Mouse (Mus musculus): ENCODE measurements around the gene Lsm6. TPM values are rescaled to one million over a fixed set of nuclear protein-coding genes. Genes with fewer than 3 reads are reported as not detected.
"Not testable (repeated sequence)": the region's sequence is repeated elsewhere in the genome, so short reads cannot be mapped to it uniquely, and the experiment has no call there.

Lsm6 gene
- polyA plus RNA-seq, 1 experiment, result 62.1 TPM

DNA sequence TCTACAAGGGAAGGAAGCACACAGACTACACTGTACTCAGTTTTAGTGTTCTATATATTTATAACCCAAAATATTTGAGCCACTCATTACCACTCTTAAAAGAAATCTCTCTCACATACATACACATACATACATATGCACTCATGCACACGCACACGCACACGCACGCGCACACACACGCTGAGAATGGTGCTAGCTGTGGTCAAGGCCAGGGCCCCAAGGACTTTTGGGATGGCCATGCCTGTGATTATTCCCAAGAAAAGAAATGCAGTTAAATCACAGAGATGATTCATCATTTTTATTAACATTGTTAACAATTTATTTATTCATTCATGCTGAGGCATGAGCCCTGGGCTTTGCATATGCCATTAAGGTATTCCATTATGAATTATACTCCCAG lies 15.2 kb upstream of the Lsm6 start:
- no peak overlapping the region for H3K27ac ChIP-seq (ENCODE audit: insufficient read depth, low read length)
- no peak for TF ChIP-seq CTCF (IDR thresholded peaks at IDR 0.05; ENCODE audit: extremely low read depth, insufficient read depth, low read length)
- no peak for TF ChIP-seq POLR2A (IDR thresholded peaks at IDR 0.05; ENCODE audit: extremely low read depth, insufficient read depth, low read length)
- no peak overlapping the region for H3K4me3 ChIP-seq (ENCODE audit: insufficient read depth, low read length)
- H3K4me1 ChIP-seq (ENCODE audit: control insufficient read depth, insufficient read depth, low read length), result no peaks in the 10 kb centered on the region

DNA sequence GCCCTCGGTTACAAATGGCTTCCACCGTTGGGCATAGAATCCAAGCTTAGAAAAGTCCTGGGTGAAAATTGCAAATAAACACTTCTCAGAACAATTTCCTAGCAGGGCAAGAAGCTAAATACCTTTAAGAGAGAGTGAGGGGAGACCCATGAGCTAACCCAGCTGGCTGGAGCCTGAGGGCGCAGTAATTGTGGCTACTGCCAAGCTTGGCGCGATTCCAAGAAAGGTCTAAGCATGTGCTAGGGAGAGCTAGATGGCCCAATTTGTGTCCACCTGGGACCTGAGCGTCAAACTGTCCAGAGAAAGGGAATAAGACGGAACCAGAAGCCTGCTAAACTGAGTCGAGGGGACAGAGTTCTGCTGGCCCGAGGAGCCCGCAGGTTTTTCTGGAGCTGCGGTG lies 7.5 kb upstream of the Lsm6 start:
- Histone ChIP-seq H3K27ac (ENCODE audit: insufficient read depth, low read length) (no peak overlapping the region), H3K4me3 (ENCODE audit: insufficient read depth, low read length) (no peak overlapping the region), H3K4me1 (ENCODE audit: control insufficient read depth, insufficient read depth, low read length) (no peaks in the 10 kb centered on the region)
- no peak for TF ChIP-seq CTCF (IDR thresholded peaks at IDR 0.05; ENCODE audit: extremely low read depth, insufficient read depth, low read length)
- TF ChIP-seq POLR2A (IDR thresholded peaks at IDR 0.05; ENCODE audit: extremely low read depth, insufficient read depth, low read length), result no peak

DNA sequence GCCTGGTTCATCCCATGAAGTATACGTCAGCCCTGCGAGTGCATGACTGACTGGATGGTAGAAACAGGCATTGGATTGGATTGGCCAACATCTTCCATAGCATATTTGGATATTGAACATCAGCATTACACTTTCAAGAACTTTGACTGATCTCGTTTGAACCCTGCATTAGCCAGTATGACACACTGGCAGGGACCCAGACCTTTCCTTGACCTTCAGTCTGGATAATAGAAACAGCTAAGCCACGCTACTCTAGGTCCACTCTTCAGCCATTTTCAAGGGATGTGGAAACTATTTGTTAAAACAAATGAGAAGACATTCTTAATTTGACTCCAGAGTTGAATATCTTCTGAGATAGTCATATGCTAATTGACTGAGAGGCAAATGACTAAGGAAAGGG lies 3.6 kb upstream of the Lsm6 start:
- no peak overlapping the region for H3K27ac ChIP-seq (ENCODE audit: insufficient read depth, low read length)
- TF ChIP-seq CTCF (IDR thresholded peaks at IDR 0.05; ENCODE audit: extremely low read depth, insufficient read depth, low read length), result no peak
- TF ChIP-seq POLR2A (IDR thresholded peaks at IDR 0.05; ENCODE audit: extremely low read depth, insufficient read depth, low read length), result no peak
- H3K4me3 ChIP-seq (ENCODE audit: insufficient read depth, low read length), result no peak overlapping the region
- peaks cover 3% of the 10 kb centered on the region; the same call in 1 of the 2 replicates for H3K4me1 ChIP-seq (ENCODE audit: control insufficient read depth, insufficient read depth, low read length)

DNA sequence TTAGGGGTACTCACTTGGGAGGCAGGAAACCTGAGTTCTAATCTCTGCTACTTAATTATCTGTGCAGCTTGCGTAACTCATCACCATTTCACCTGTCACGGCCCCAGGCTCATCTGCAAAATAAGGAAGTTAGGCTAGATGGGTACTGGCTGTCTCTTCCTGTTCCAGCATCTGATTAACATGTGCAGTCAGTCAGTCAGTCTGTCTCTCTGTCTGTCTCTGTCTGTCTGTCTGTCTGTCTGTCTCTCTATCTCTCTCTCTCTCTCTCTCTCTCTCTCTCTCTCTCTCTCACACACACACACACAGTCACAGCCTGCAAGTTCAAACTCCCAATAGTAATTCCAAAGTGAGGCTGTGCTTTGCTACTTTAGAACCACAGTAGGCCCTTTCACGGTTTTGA lies 967 bp downstream of the Lsm6 start:
- peak overlapping the region; percentile 97; the same call in 1 of the 2 replicates for H3K27ac ChIP-seq (ENCODE audit: insufficient read depth, low read length)
- H3K4me1 ChIP-seq (ENCODE audit: control insufficient read depth, insufficient read depth, low read length), result not testable (repeated sequence)
- H3K4me3 ChIP-seq (ENCODE audit: insufficient read depth, low read length), result peak overlapping the region; percentile 80; the same call in 1 of the 2 replicates

DNA sequence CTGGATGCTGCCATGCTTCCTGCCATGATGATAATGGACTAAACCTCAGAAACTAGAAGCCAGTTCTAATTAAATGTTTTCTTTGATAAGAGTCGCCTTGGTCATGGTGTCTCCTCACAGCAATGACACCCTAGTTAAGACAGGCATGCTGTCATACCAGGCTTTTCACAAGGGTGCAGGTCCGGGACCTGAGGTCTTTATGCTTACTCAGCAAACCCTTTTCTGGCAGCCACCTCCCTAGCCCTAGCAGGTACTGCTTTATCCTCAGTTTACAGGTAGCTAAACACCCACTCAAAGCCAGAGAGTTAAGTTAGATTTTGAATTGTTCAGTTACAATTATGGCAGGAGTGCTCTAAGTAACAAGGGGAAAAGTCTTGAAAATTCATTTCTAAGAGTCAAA lies 6.2 kb downstream of the Lsm6 start:
- no peak overlapping the region for H3K27ac ChIP-seq (ENCODE audit: insufficient read depth, low read length)
- H3K4me1 ChIP-seq (ENCODE audit: control insufficient read depth, insufficient read depth, low read length), result no peaks in the 10 kb centered on the region
- no peak for TF ChIP-seq CTCF (IDR thresholded peaks at IDR 0.05; ENCODE audit: extremely low read depth, insufficient read depth, low read length)
- no peak for TF ChIP-seq POLR2A (IDR thresholded peaks at IDR 0.05; ENCODE audit: extremely low read depth, insufficient read depth, low read length)
- H3K4me3 ChIP-seq (ENCODE audit: insufficient read depth, low read length), result no peak overlapping the region

DNA sequence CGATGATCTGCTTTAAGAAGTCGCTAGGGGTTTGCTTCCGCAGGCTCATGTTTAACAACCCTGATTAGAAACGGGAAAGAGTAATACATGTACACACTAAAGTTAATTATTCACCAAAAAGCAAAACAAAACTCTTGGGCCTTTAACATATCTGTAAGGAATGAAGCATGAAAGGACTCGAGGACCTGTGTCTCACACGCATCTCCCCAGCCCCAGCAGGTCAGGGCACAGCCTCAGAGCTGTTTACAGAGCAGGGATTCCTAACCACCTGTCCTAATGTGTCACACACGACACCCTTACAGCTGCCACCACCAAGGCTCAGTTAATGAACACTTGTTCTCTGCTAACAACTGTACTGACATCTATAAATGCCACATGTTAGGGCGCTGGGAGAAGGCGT lies 7.9 kb downstream of the Lsm6 start:
- Histone ChIP-seq H3K4me1 (ENCODE audit: control insufficient read depth, insufficient read depth, low read length) (no peaks in the 10 kb centered on the region), H3K4me3 (ENCODE audit: insufficient read depth, low read length) (no peak overlapping the region), H3K27ac (ENCODE audit: insufficient read depth, low read length) (no peak overlapping the region)
- TF ChIP-seq POLR2A (IDR thresholded peaks at IDR 0.05; ENCODE audit: extremely low read depth, insufficient read depth, low read length), result no peak
- TF ChIP-seq CTCF (IDR thresholded peaks at IDR 0.05; ENCODE audit: extremely low read depth, insufficient read depth, low read length), result no peak

DNA sequence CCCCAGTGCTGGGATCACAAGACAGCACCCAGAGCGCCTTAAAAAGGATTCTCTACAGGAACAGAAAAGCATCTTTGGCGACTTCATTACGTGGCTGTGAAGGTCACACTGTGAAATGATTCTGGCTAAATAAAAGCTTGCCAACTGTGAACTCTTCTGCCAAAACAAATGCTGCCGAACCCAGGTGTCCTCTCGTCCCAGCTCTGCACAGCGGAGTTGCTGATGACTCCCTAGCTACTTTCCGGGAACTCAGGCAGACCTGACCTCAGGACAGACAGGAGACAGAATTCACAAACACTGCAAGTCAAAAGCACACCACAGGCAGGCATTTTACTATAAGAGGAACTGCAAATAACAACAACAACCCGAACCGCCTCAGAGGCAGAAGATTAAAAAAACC lies 8.5 kb downstream of the Lsm6 start:
- no peak overlapping the region for H3K27ac ChIP-seq (ENCODE audit: insufficient read depth, low read length)
- no peak overlapping the region for H3K4me3 ChIP-seq (ENCODE audit: insufficient read depth, low read length)
- no peaks in the 10 kb centered on the region for H3K4me1 ChIP-seq (ENCODE audit: control insufficient read depth, insufficient read depth, low read length)
- TF ChIP-seq POLR2A (IDR thresholded peaks at IDR 0.05; ENCODE audit: extremely low read depth, insufficient read depth, low read length), result no peak
- no peak for TF ChIP-seq CTCF (IDR thresholded peaks at IDR 0.05; ENCODE audit: extremely low read depth, insufficient read depth, low read length)

DNA sequence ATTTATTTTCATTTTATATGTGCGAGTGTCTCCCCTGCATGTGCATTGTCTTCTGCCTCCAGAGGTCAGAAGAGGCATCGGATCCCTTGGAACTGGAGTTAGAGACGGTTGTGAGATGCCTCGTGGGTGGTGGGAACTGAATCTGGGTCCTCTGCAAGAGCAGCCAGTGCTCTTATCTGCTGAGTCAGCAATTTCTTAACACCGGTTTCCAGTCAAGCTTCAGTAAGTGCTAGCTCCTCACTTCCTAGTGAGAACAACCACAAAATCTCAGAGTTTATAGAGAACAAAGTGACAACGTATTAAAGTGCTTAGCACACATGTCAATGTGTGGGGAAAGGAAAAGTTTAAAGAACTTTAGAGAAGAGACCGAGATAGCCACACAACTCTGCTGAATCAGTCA lies 9.2 kb downstream of the Lsm6 start:
- Histone ChIP-seq H3K27ac (ENCODE audit: insufficient read depth, low read length) (no peak overlapping the region), H3K4me1 (ENCODE audit: control insufficient read depth, insufficient read depth, low read length) (no peaks in the 10 kb centered on the region), H3K4me3 (ENCODE audit: insufficient read depth, low read length) (no peak overlapping the region)
- TF ChIP-seq CTCF (IDR thresholded peaks at IDR 0.05; ENCODE audit: extremely low read depth, insufficient read depth, low read length) (no peak), POLR2A (IDR thresholded peaks at IDR 0.05; ENCODE audit: extremely low read depth, insufficient read depth, low read length) (no peak)

DNA sequence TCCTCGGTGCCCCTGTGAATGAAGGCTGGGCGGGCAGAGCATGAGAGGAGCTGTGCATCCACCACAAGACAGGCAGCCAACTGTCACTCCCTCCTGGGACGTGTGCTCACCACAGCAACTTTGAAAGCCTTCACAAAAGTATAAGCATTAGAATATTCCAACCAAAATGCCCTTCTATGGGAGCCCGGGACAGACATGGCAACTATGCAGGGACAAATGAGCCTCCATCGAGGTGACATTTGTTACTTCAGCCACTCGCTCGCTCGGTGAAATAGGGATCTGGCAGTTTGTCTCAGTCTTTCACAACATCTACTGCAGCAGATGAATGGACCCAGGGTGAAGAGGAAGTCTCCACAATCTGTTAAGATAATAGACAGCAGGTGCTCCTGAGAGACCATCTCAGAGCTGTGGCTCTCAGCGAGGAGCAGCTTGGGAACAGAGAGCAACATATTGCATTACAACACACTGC lies 10.7 kb downstream of the Lsm6 start:
- no peaks in the 10 kb centered on the region for H3K4me1 ChIP-seq (ENCODE audit: control insufficient read depth, insufficient read depth, low read length)
- no peak overlapping the region for H3K4me3 ChIP-seq (ENCODE audit: insufficient read depth, low read length)
- TF ChIP-seq CTCF (IDR thresholded peaks at IDR 0.05; ENCODE audit: extremely low read depth, insufficient read depth, low read length), result no peak
- TF ChIP-seq POLR2A (IDR thresholded peaks at IDR 0.05; ENCODE audit: extremely low read depth, insufficient read depth, low read length), result no peak
- no peak overlapping the region for H3K27ac ChIP-seq (ENCODE audit: insufficient read depth, low read length)

DNA sequence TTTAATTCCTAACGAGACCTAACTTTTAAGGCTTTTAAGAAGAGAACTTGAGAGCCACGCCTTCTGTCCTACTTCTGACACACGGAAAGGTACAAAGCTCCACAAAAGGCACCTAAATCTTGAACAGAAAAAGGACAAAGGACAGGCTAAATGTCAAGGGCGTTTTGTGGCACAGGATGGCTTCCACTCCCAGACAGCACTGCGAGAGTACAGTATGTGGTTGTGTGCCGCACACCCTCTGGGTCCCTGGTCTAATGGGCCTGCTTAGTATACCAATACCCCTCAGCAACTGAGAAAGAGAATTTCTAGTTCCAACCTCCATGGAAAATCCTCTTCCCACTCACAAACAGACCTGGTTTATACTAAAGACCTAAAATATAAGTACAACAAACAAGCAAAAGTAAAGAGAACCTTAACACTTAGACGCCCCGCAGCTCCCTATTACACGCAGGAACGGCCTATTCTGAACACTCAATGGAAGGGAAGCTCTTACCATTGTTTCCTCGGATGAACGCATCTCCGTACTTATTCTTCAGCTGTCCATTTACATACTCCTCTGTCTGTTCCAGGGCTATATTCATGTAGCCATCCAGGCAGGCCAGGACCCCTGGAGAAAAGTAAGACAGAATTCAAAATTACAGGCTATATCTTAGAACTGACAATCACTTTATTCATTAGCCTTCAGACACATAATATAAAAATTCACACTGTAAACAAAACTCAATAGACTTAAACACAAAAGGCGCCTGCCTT lies 11.3 kb downstream of the Lsm6 start:
- no peak for TF ChIP-seq POLR2A (IDR thresholded peaks at IDR 0.05; ENCODE audit: extremely low read depth, insufficient read depth, low read length)
- no peak for TF ChIP-seq CTCF (IDR thresholded peaks at IDR 0.05; ENCODE audit: extremely low read depth, insufficient read depth, low read length)
- no peak overlapping the region for H3K4me3 ChIP-seq (ENCODE audit: insufficient read depth, low read length)
- no peak overlapping the region for H3K27ac ChIP-seq (ENCODE audit: insufficient read depth, low read length)
- no peaks in the 10 kb centered on the region for H3K4me1 ChIP-seq (ENCODE audit: control insufficient read depth, insufficient read depth, low read length)

All from cortical plate, adult 2 months (tissue).